Mouse (Mus musculus) thymus, postnatal 10 days (tissue): ENCODE results near the gene Scaf11.

Source experiments
- DNase-seq, 2 experiments: peaks; one replicate each; pipeline ENCODE4 v3.0.0; 2021; ENCODE audit warnings: low spot score in 2 of 2

Scaf11 gene

DNA sequence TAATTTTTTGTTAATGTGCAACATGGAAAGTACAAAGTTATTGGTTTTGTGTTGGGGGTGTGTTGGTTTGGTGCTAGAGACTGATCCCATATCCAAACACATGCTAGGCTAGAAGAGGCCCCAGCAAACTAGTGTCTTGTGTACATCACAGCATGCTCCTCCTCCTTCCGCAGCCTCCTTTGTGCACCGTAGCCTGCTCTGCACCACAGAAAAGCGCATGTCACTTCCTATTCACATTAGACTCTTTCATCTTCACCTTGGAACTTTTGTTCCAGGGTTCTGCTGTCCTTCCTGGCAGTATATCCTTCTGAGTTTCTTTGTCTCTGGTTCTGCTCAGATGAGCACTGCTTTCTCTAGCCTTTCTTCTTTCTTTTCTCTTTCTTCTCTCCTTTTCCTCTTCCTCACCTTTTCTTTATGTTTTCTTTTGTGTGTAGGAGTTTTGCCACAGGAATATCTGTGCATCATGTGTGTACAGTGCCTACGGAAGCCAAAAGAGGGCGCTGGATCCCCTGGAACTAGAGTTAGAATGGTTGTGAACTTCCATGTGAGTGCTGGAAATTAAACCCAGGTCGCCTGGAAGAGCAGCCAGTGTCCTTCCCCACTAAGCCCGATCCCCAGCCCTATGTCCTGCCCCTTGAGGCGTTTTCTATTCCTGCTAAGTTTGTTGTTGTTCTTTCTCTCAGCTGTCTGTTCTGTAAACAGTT is 63.9 kb downstream of the Scaf11 start:
- no peak for DNase-seq

- DNase-seq = no peak
Measured at GRCm38 (mm10) chr15:96395071-96395470, 65.6 kb downstream of the Scaf11 start.

DNA sequence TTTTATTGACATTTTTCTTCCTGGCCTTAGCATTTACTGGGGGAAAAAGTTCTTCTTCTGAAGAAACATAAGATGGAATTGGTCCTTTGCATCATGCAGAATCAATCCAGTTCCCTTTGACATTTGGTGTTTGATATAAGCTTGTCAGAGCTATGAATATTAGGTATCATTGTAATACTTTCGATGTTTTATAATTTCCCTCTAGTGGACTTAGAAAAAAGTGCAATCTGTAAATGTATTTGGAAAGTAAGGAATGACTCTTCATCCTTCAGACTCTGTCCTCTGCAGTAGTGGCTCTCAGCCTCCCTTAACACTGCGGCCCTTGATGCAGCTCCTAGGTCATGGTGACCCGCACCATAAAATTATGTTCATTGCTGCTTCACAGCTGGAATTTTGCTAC is 67.8 kb downstream of the Scaf11 start:
- no peak for DNase-seq

DNA sequence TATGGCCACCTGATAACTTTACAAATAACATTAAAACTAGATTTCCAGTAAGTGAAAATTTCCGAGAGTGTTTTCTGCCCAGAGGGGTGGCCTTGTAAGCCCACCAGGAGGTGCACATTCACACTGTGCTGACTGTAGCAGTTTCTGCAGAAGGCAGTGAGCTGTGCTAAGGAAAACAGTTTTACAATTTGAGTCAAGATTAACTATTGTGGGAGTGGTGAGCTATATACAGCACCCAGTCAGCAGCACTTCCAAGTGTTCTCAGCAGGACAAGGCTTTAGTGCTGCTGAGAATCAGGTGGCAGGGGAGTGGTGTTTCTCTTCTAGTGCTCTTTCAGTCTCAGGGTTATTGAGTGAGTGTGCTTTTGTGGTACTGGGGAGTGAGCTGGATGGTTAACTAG is 72.1 kb downstream of the Scaf11 start:
- no peak for DNase-seq

- no peak for DNase-seq
Measured at GRCm38 (mm10) chr15:96382223-96382622, 78.4 kb downstream of the Scaf11 start.

- DNase-seq = no peak
Measured at GRCm38 (mm10) chr15:96377701-96378100, 82.9 kb downstream of the Scaf11 start.

DNA sequence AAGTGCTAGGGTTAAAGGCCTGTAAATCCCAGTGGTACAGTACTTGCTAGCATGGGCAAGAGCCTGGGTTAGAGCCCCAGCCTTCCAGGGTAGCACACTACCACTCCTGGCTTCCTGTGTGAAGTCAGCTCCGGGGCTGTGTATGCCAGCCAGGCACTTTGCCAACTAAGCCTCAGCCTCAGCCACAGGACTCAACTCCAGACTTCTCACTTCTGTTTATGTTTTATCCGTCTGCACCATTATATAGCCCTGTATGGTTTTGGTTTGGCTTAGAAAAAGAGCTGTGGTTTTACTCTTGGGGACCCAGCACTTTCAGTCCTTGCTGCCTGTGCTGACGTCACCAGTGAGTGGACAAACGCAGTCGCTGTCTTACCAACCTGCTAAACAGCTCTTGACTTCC is 83.4 kb downstream of the Scaf11 start:
- no peak for DNase-seq

DNA sequence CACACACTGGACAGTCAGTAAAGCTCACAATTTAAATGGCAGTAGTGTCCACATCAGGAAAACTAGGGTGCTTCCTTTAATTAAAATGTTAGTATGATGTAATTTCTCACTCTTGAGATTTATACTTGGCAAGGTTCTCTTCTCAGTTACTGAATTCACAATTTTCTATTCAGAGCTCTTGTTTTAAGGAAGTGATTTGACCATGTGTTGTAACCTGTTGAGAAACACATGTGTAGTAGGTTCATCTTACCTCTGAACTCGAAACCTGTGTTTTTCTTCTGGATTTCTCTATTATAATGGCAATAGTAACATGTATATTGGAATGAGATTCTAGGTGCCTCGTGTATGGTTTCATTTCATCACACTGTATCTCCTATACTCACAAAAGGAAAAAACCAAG is 84.4 kb downstream of the Scaf11 start:
- DNase-seq = no peak

DNA sequence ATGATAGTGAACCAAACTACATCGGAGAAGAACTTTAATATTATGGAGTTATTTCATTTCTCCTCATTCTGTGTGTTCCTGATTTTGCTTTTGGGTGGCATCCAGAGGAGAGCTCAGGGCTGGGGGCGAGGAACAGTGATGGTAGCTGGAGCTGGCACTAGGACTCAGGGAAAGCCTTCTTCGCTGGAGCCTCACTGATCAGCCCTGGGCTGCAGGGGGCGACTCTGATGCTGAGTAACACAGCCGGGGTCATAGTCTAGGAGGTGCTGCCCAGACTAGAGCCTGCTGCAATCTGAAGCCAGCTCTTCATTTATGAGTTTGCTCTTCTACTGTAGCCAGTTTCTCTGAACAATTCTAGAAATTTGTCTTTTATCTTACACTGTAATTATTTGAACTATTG is 87.5 kb downstream of the Scaf11 start:
- DNase-seq = no peak

GRCm38 (mm10) chr15:96372628-96373027 is 88.0 kb downstream of the Scaf11 start:
- DNase-seq = no peak

- DNase-seq = no peak
Measured at GRCm38 (mm10) chr15:96371311-96371710, 89.3 kb downstream of the Scaf11 start.

- DNase-seq = no peak
Measured at GRCm38 (mm10) chr15:96366176-96366963, 94.3 kb downstream of the Scaf11 start.

GRCm38 (mm10) chr15:96365351-96365750 is 95.3 kb downstream of the Scaf11 start:
- no peak for DNase-seq
